Mouse (Mus musculus): ENCODE measurements around the gene N6amt1. TPM values are rescaled to one million over a fixed set of nuclear protein-coding genes. Genes with fewer than 3 reads are reported as not detected.

The N6amt1 gene
- polyA plus RNA-seq, 1 experiment, result 6.2 TPM

GRCm38 (mm10) chr16:87318200-87318811 lies 35.7 kb upstream of the N6amt1 start:
- H3K79me2 ChIP-seq (ENCODE audit: control insufficient read depth, insufficient read depth), result no peaks in the 10 kb centered on the region
- no peak overlapping the region for H3K4me2 ChIP-seq (ENCODE audit: low read depth)
- no peak overlapping the region for H3ac ChIP-seq (ENCODE audit: control insufficient read depth, insufficient read length)
- H3K4me3 ChIP-seq, result no peak overlapping the region
- H3K27me3 ChIP-seq (ENCODE audit: control insufficient read depth, insufficient read depth, insufficient read length), result no peaks in the 10 kb centered on the region
- H3K36me3 ChIP-seq (ENCODE audit: control insufficient read depth, insufficient read depth), result no peaks in the 10 kb centered on the region
- TF ChIP-seq POLR2A (IDR thresholded peaks at IDR 0.05; ENCODE audit: insufficient read length, low read depth) (no peak), MYOD1 (IDR thresholded peaks at IDR 0.05; ENCODE audit: control insufficient read depth in 1 of 3, insufficient read length in 2 of 3, low read depth in 2 of 3) (no peak), E2F4 (IDR thresholded peaks at IDR 0.05; ENCODE audit: insufficient read depth) (no peak), POLR2AphosphoS2 (IDR thresholded peaks at IDR 0.05; ENCODE audit: insufficient read length, low read depth) (no peak)

GRCm38 (mm10) chr16:87318998-87319397 lies 35.0 kb upstream of the N6amt1 start:
- Histone ChIP-seq H3K4me3 (no peak overlapping the region), H3K4me2 (ENCODE audit: low read depth) (no peak overlapping the region), H3K79me2 (ENCODE audit: control insufficient read depth, insufficient read depth) (no peaks in the 10 kb centered on the region), H3K36me3 (ENCODE audit: control insufficient read depth, insufficient read depth) (no peaks in the 10 kb centered on the region), H3ac (ENCODE audit: control insufficient read depth, insufficient read length) (no peak overlapping the region), H3K27me3 (ENCODE audit: control insufficient read depth, insufficient read depth, insufficient read length) (no peaks in the 10 kb centered on the region)
- no peak for TF ChIP-seq POLR2AphosphoS2 (IDR thresholded peaks at IDR 0.05; ENCODE audit: insufficient read length, low read depth)
- TF ChIP-seq POLR2A (IDR thresholded peaks at IDR 0.05; ENCODE audit: insufficient read length, low read depth), result no peak
- TF ChIP-seq USF1 (IDR thresholded peaks at IDR 0.05; ENCODE audit: low read depth), result no peak
- TF ChIP-seq MAX (IDR thresholded peaks at IDR 0.05; ENCODE audit: low read depth), result no peak
- no peak for TF ChIP-seq MYOG (IDR thresholded peaks at IDR 0.05; ENCODE audit: control insufficient read depth in 1 of 3, insufficient read depth in 1 of 3, insufficient read length in 2 of 3, low read depth in 2 of 3)
- no peak for TF ChIP-seq CEBPB (IDR thresholded peaks at IDR 0.05; ENCODE audit: insufficient read depth, poor library complexity, severe bottlenecking)
- no peak for TF ChIP-seq TCF3 (IDR thresholded peaks at IDR 0.05; ENCODE audit: insufficient read length, low read depth)
- no peak for TF ChIP-seq REST (IDR thresholded peaks at IDR 0.05; ENCODE audit: insufficient read depth, insufficient read length)
- TF ChIP-seq TCF12 (IDR thresholded peaks at IDR 0.05; ENCODE audit: insufficient read depth, poor library complexity, severe bottlenecking), result no peak
- no peak for TF ChIP-seq E2F4 (IDR thresholded peaks at IDR 0.05; ENCODE audit: insufficient read depth)
- TF ChIP-seq SRF (IDR thresholded peaks at IDR 0.05; ENCODE audit: control insufficient read depth, insufficient read length, low read depth), result no peak
- no peak for TF ChIP-seq MYOD1 (IDR thresholded peaks at IDR 0.05; ENCODE audit: control insufficient read depth in 1 of 3, insufficient read length in 2 of 3, low read depth in 2 of 3)

- no peak overlapping the region for H3K4me3 ChIP-seq
- no peaks in the 10 kb centered on the region for H3K36me3 ChIP-seq (ENCODE audit: control insufficient read depth, insufficient read depth)
- H3K4me2 ChIP-seq (ENCODE audit: low read depth), result no peak overlapping the region
- H3K27me3 ChIP-seq (ENCODE audit: control insufficient read depth, insufficient read depth, insufficient read length), result no peaks in the 10 kb centered on the region
- TF ChIP-seq TCF3 (IDR thresholded peaks at IDR 0.05; ENCODE audit: insufficient read length, low read depth) (no peak), SRF (IDR thresholded peaks at IDR 0.05; ENCODE audit: control insufficient read depth, insufficient read length, low read depth) (no peak), USF1 (IDR thresholded peaks at IDR 0.05; ENCODE audit: low read depth) (no peak), TCF12 (IDR thresholded peaks at IDR 0.05; ENCODE audit: insufficient read depth, poor library complexity, severe bottlenecking) (no peak), E2F4 (IDR thresholded peaks at IDR 0.05; ENCODE audit: insufficient read depth) (no peak), POLR2A (IDR thresholded peaks at IDR 0.05; ENCODE audit: insufficient read length, low read depth) (no peak), CEBPB (IDR thresholded peaks at IDR 0.05; ENCODE audit: insufficient read depth, poor library complexity, severe bottlenecking) (no peak), MYOG (IDR thresholded peaks at IDR 0.05; ENCODE audit: control insufficient read depth in 1 of 3, insufficient read depth in 1 of 3, insufficient read length in 2 of 3, low read depth in 2 of 3) (no peak)
- H3ac ChIP-seq (ENCODE audit: control insufficient read depth, insufficient read length), result no peak overlapping the region
- no peaks in the 10 kb centered on the region for H3K79me2 ChIP-seq (ENCODE audit: control insufficient read depth, insufficient read depth)
These were observed 34.3 kb upstream of the N6amt1 start for GRCm38 (mm10) chr16:87319541-87320251.

GRCm38 (mm10) chr16:87320252-87320555 lies 33.8 kb upstream of the N6amt1 start:
- TF ChIP-seq USF1 (IDR thresholded peaks at IDR 0.05; ENCODE audit: low read depth) (no peak), REST (IDR thresholded peaks at IDR 0.05; ENCODE audit: insufficient read depth, insufficient read length) (no peak), TCF12 (IDR thresholded peaks at IDR 0.05; ENCODE audit: insufficient read depth, poor library complexity, severe bottlenecking) (no peak), POLR2AphosphoS2 (IDR thresholded peaks at IDR 0.05; ENCODE audit: insufficient read length, low read depth) (no peak), CEBPB (IDR thresholded peaks at IDR 0.05; ENCODE audit: insufficient read depth, poor library complexity, severe bottlenecking) (no peak), POLR2A (IDR thresholded peaks at IDR 0.05; ENCODE audit: insufficient read length, low read depth) (no peak), SRF (IDR thresholded peaks at IDR 0.05; ENCODE audit: control insufficient read depth, insufficient read length, low read depth) (no peak), MAX (IDR thresholded peaks at IDR 0.05; ENCODE audit: low read depth) (no peak), TCF3 (IDR thresholded peaks at IDR 0.05; ENCODE audit: insufficient read length, low read depth) (no peak), E2F4 (IDR thresholded peaks at IDR 0.05; ENCODE audit: insufficient read depth) (no peak), MYOD1 (IDR thresholded peaks at IDR 0.05; ENCODE audit: control insufficient read depth in 1 of 3, insufficient read length in 2 of 3, low read depth in 2 of 3) (no peak), MYOG (IDR thresholded peaks at IDR 0.05; ENCODE audit: control insufficient read depth in 1 of 3, insufficient read depth in 1 of 3, insufficient read length in 2 of 3, low read depth in 2 of 3) (no peak)
- H3K36me3 ChIP-seq (ENCODE audit: control insufficient read depth, insufficient read depth), result no peaks in the 10 kb centered on the region
- H3ac ChIP-seq (ENCODE audit: control insufficient read depth, insufficient read length), result no peak overlapping the region
- H3K79me2 ChIP-seq (ENCODE audit: control insufficient read depth, insufficient read depth), result no peaks in the 10 kb centered on the region
- no peak overlapping the region for H3K4me3 ChIP-seq
- H3K27me3 ChIP-seq (ENCODE audit: control insufficient read depth, insufficient read depth, insufficient read length), result no peaks in the 10 kb centered on the region
- H3K4me2 ChIP-seq (ENCODE audit: low read depth), result no peak overlapping the region
